Mouse (Mus musculus) neural tube, embryonic 15.5 days (tissue): ENCODE data around the gene Igsf11. TPM values are rescaled to one million over a fixed set of nuclear protein-coding genes. Genes with fewer than 3 reads are reported as not detected.

Experiments
- ATAC-seq: fragments of 200-750 bp; cut with Nextera tagmentation; 2 replicates; pipeline ENCODE4 v1.8.0; 2017; ENCODE audit warnings: mild to moderate bottlenecking, moderate TSS enrichment, moderate library complexity; ENCODE audit not compliant: low FRiP score
- H3K27ac ChIP-seq: fragments of 300-500 bp; sonication (generic); replicated peaks from 2 replicates; pipeline ENCODE4 v1.5.1; 2015; ENCODE audit warnings: mild to moderate bottlenecking, inconsistent platforms
- H3K27me3 ChIP-seq: fragments of 300-500 bp; sonication (generic); replicated peaks from 2 replicates; pipeline ENCODE4 v1.6.1; 2015; ENCODE audit warnings: inconsistent platforms
- H3K36me3 ChIP-seq: fragments of 300-500 bp; sonication (generic); 2 replicates; pipeline ENCODE4 v1.6.1; 2015; ENCODE audit warnings: inconsistent platforms
- H3K4me1 ChIP-seq: fragments of 300-500 bp; sonication (generic); 2 replicates; pipeline ENCODE4 v1.6.1; 2015; ENCODE audit warnings: inconsistent platforms
- H3K4me2 ChIP-seq: fragments of 300-500 bp; sonication (generic); 2 replicates; pipeline ENCODE4 v1.6.1; 2015; ENCODE audit warnings: inconsistent platforms, mild to moderate bottlenecking, moderate library complexity
- H3K4me3 ChIP-seq: fragments of 300-500 bp; sonication (generic); replicated peaks from 2 replicates; pipeline ENCODE4 v1.5.1; 2015; ENCODE audit warnings: mild to moderate bottlenecking, inconsistent platforms
- H3K9ac ChIP-seq: fragments of 300-500 bp; sonication (generic); replicated peaks from 2 replicates; pipeline ENCODE4 v1.6.1; 2015; ENCODE audit warnings: mild to moderate bottlenecking, inconsistent platforms
- H3K9me3 ChIP-seq: fragments of 300-500 bp; sonication (generic); replicated peaks from 2 replicates; pipeline ENCODE4 v1.6.1; 2016; ENCODE audit warnings: inconsistent platforms
- WGBS: fragments of 180-500 bp; shearing (Covaris S2); methylation state at CpG from one replicate; pipeline ENCODE4 v1.1.7; 2015; ENCODE audit warnings: mixed read lengths; 5-methylcytosine and 5-hydroxymethylcytosine counted together
- polyA plus RNA-seq: library from polyadenylated mRNA; unstranded; fragments of >200 nt; fragmentation: Nextera tagmentation; extraction: Ambion mirVana; gene quantifications from 2 replicates; pipeline ENCODE4 v1.2.1, GENCODE M21; 2015

The Igsf11 gene
- polyA plus RNA-seq, 1 experiment from 2014 or later: 3.1 TPM

DNA sequence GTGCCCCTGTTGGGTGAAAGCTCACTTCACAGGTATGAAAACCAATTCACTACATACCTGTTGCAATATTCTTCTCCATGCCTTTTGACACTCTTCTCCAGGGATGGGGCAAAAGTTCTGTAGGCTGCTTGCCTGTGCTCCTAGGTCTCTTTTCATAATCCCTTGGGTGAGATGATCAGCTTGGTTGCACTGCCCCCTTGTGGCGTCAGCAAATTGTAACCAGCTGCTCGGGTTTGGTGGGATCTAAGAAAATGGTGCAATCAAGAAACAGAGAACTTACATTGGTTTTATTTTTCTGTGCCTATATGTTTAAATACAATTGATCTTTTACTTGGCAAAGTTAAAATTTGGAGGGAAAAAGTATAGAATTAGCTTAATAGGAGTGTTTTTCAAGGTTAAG is 160.5 kb downstream of the Igsf11 start:
- peaks cover 3% of the 10 kb centered on the region for H3K4me1 ChIP-seq
- 1% methylated on average over 2 of the region's 2 CpGs for WGBS

DNA sequence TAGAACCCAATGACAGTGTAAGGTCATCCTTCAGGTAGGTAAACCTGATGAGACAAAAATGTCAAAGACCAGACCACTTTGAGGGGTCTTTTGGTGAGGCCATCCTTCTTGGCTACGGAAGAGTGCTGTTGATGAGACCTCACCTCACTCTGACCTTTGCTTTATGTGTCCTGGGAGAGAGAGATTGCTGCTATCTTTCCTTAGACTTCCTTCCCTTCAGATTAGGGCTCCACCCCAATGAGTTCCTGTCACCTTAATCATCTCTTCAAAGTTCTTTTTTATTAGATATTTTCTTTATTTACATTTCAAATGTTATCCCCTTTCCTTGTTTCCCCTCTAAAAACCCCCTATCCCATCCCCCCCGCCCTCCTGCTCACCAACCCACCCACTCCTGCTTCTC is 161.3 kb downstream of the Igsf11 start:
- H3K36me3 ChIP-seq: no peaks in the 10 kb centered on the region
- H3K9ac ChIP-seq: no peak overlapping the region
- H3K4me2 ChIP-seq: no peak overlapping the region
- ATAC-seq: no peak
- H3K27ac ChIP-seq: no peak overlapping the region
- WGBS: 77% methylated on average over 2 of the region's 2 CpGs
- no peaks in the 10 kb centered on the region for H3K9me3 ChIP-seq
- H3K4me3 ChIP-seq: no peak overlapping the region
- peaks cover 2% of the 10 kb centered on the region; the same call in 1 of the 2 replicates for H3K27me3 ChIP-seq
- peaks cover under 1% of the 10 kb centered on the region for H3K4me1 ChIP-seq

More for the DNA sequence above, 160.5 kb downstream of the Igsf11 start:
- H3K4me3 ChIP-seq: no peak overlapping the region
- no peak overlapping the region for H3K9ac ChIP-seq
- no peak overlapping the region for H3K27ac ChIP-seq
- peaks cover 2% of the 10 kb centered on the region; the same call in 1 of the 2 replicates for H3K27me3 ChIP-seq
- H3K9me3 ChIP-seq: no peaks in the 10 kb centered on the region
- H3K36me3 ChIP-seq: no peaks in the 10 kb centered on the region
- no peak for ATAC-seq
- H3K4me2 ChIP-seq: no peak overlapping the region

DNA sequence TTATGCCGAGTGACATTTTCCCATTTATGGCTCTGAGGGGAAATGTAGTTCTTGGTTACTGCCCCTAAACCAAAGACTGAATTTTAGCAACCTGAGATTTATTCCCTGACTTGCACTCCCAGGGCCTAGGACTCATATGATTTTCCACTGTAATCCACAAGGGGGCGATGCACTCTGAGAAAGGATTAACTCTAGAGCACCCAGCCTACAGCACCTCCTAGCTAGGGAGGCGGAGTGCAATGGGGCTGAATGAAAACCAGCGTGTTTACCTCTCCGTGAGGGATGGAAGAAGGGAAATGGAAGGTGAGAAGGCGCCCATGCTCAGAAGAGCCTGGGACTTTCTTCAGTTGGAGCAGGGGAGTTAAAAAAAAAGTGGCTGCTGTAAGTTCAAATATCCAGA is 163.6 kb downstream of the Igsf11 start:
- H3K27ac ChIP-seq: no peak overlapping the region
- no peaks in the 10 kb centered on the region for H3K4me1 ChIP-seq
- ATAC-seq: no peak
- H3K36me3 ChIP-seq: no peaks in the 10 kb centered on the region
- no peak overlapping the region for H3K4me3 ChIP-seq
- H3K9me3 ChIP-seq: no peaks in the 10 kb centered on the region
- no peak overlapping the region for H3K4me2 ChIP-seq
- WGBS: 25% methylated on average over 6 of the region's 6 CpGs
- H3K27me3 ChIP-seq: no peaks in the 10 kb centered on the region; the same call in 1 of the 2 replicates
- H3K9ac ChIP-seq: no peak overlapping the region

DNA sequence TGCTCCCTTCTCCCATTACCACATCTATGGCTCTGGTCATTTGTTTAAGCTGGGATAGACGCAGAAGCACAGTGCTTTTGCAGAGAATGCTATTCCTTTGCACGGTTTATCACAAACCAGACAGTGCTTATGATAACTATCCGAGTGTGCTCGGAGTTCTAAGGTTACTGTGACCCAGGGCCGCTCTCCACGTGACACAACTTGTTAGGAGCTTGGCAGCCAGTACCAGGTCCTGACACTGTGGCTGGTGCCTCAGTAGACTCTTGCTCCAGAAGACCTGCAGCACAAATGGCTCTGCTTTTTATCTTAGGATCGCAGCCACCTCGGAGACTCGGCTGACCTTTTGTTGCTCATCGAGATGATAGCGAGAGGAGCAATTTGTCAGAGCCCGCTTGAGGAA is 164.5 kb downstream of the Igsf11 start:
- 75% methylated on average over 12 of the region's 12 CpGs for WGBS
- Histone ChIP-seq H3K9me3 (no peaks in the 10 kb centered on the region), H3K4me3 (no peak overlapping the region), H3K9ac (no peak overlapping the region), H3K4me2 (no peak overlapping the region), H3K36me3 (no peaks in the 10 kb centered on the region), H3K27ac (no peak overlapping the region), H3K27me3 (no peaks in the 10 kb centered on the region; the same call in 1 of the 2 replicates), H3K4me1 (no peaks in the 10 kb centered on the region)
- no peak for ATAC-seq

DNA sequence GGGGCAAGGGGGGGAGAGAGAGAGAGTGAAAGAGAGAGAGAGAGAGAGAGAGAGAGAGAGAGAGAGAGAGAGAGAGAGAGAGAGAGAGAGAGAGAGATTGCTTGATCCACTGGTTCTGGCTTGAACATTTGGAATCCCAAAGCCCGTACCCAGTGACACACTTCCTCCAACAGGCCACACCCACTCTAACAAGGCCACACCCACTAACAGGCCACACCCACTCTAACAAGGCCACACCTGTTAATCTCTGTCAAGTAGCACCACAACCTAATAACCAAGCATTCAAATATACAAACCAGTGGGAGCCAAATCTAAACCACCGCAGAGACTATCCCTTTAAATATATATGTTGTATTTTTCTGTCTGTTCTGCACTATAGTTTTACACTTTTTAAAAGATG is 166.4 kb downstream of the Igsf11 start:
- H3K9ac ChIP-seq: no peak overlapping the region
- no peaks in the 10 kb centered on the region for H3K36me3 ChIP-seq
- H3K27me3 ChIP-seq: no peaks in the 10 kb centered on the region
- no peak overlapping the region for H3K4me3 ChIP-seq
- H3K4me2 ChIP-seq: no peak overlapping the region
- H3K27ac ChIP-seq: no peak overlapping the region
- WGBS: 85% methylated on average over 2 of the region's 2 CpGs
- no peaks in the 10 kb centered on the region for H3K4me1 ChIP-seq
- no peak for ATAC-seq
- no peaks in the 10 kb centered on the region for H3K9me3 ChIP-seq

DNA sequence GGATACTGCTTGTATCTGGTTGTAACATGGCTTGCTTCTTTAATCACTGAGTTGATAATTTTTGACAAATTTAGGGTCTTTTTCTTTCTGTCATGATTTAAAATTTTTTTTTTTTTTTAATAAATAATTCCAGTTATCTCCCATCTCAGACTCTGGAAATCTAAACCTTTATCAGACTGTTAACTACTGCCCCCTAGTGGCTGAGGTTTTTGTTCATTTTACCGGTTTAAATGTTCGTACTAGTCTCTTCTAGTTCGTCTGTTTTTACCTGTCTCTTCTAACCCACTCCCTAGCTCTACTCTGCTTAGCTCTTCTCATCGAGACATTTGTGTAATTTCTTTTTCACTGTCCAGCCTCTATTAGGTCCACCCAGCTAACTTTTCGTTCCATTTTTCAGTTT is 170.1 kb downstream of the Igsf11 start:
- no peaks in the 10 kb centered on the region for H3K36me3 ChIP-seq
- H3K4me2 ChIP-seq: no peak overlapping the region
- H3K4me3 ChIP-seq: no peak overlapping the region
- no peak for ATAC-seq
- H3K9me3 ChIP-seq: no peaks in the 10 kb centered on the region
- no peak overlapping the region for H3K27ac ChIP-seq
- H3K9ac ChIP-seq: no peak overlapping the region
- 37% methylated on average over 5 of the region's 5 CpGs for WGBS
- 0 out of 2 replicates have a peak, but pooled peaks cover 3% of the 10 kb centered on the region for H3K4me1 ChIP-seq
- no peaks in the 10 kb centered on the region for H3K27me3 ChIP-seq

DNA sequence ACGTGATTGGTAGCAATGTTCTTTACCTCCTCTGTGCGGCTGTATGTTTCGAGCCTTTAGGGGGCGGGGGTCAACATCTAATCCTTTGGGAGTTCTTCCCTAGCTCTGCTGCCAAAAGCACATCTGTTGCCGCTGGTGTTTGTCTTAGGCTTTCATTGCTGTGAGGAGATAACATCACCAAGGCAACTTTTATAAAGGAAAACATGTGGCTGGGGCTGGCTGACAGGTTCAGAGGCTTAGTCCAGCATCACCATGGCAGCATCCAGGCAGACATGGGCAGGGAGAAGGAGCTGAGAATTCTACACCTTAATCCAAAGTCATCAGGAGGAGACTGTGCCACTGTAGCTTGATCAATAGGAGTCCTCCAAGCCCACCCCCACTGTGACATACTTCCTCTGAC is 173.1 kb downstream of the Igsf11 start:
- no peak for ATAC-seq
- H3K4me1 ChIP-seq: 0 out of 2 replicates have a peak, but pooled peaks cover 3% of the 10 kb centered on the region
- no peaks in the 10 kb centered on the region for H3K36me3 ChIP-seq
- H3K4me2 ChIP-seq: no peak overlapping the region
- WGBS: 71% methylated on average over 5 of the region's 5 CpGs
- H3K4me3 ChIP-seq: no peak overlapping the region
- H3K27me3 ChIP-seq: no peaks in the 10 kb centered on the region
- no peak overlapping the region for H3K27ac ChIP-seq
- no peak overlapping the region for H3K9ac ChIP-seq
- no peaks in the 10 kb centered on the region for H3K9me3 ChIP-seq

DNA sequence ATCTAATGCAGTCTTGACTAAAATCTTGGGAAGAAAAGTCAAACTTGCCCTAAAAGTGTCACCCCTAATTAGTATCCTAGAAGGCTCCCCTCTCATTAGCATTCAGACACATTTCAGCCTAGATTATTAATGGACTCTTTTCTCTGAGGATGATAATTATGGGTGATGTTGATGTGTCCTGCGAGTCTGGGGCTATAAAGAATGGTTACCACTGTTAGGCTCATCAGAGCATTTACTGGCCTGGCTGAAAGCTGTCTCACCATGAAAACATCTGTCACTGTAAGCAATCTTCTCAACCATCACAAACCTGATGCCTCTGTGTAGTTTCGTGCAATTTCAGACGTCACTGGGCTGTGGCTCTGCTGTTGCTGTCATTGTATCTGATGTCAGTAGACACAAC is 179.0 kb downstream of the Igsf11 start:
- Histone ChIP-seq H3K27ac (no peak overlapping the region), H3K9me3 (no peaks in the 10 kb centered on the region), H3K9ac (no peak overlapping the region), H3K4me2 (no peak overlapping the region), H3K4me3 (no peak overlapping the region), H3K36me3 (no peaks in the 10 kb centered on the region), H3K4me1 (no peaks in the 10 kb centered on the region), H3K27me3 (no peaks in the 10 kb centered on the region)
- 37% methylated on average over 3 of the region's 3 CpGs for WGBS
- no peak for ATAC-seq

Other genes starting within 250 kb of the Igsf11 start
- gene Arhgap31, start 179.4 kb upstream of the Igsf11 start, polyA plus RNA-seq: 5.9 and 6.0 TPM in 2 replicates
- gene B4galt4, start 150.4 kb upstream of the Igsf11 start, polyA plus RNA-seq: 32.4 and 36.3 TPM in 2 replicates
- gene Upk1b, start 92.3 kb upstream of the Igsf11 start, polyA plus RNA-seq: 0.97 and 2.2 TPM in 2 replicates
- gene 4930435E12Rik, start 63.9 kb upstream of the Igsf11 start, polyA plus RNA-seq: not detected in 2 replicates